Mouse (Mus musculus): Measurements from ENCODE around the gene Dkk1.

GRCm38 (mm10) chr19:30549044-30549853 lies at the start of gene Dkk1:
- TF ChIP-seq POLR2A (IDR thresholded peaks at IDR 0.05; ENCODE audit: control insufficient read depth, low read depth, low read length): no peak
- TF ChIP-seq CTCF (IDR thresholded peaks at IDR 0.05; ENCODE audit: control insufficient read depth, insufficient read depth, insufficient replicate concordance, low read depth, low read length): no peak
